ENCODE assay signal across 7 mouse cellular contexts in genomic region chr3:75955661-75956491, GRCm38 (mm10). TPM values are rescaled to one million over a fixed set of nuclear protein-coding genes. Genes with fewer than 3 reads are reported as not detected.
DNase-seq lines count a peak whose midpoint lies in the region; ATAC-seq lines count a peak whose summit lies in the region.

No protein-coding gene starts in this region.

- peaks cover 50% of the 10 kb centered on the region for H3K4me1 ChIP-seq in heart, embryonic 13.5 days
- H3K4me1 ChIP-seq in midbrain, embryonic 14.5 days (ENCODE audit: control insufficient read depth, insufficient read depth, low read length), result peaks cover 25% of the 10 kb centered on the region
- peaks cover 32% of the 10 kb centered on the region for H3K4me1 ChIP-seq in stomach, embryonic 16.5 days (ENCODE audit: control insufficient read depth, insufficient read depth, low read length)

- DNase-seq in A20 (ENCODE audit: low read depth, low spot score), result peak; percentile 64
- peak; percentile 3 to 21 for DNase-seq in CD8-positive naive resting alpha-beta T cell, adult 2 months (ENCODE audit: low read depth in 2 of 2, low spot score in 2 of 2)
- DNase-seq in embryo, embryonic 11.5 days (ENCODE audit: low read depth, low spot score), result peak; percentile 38
- peak; percentile 34 to 35 for DNase-seq in left cerebral cortex, postnatal 25 days (ENCODE audit: low spot score in 2 of 2)
- peak; percentile 78 for DNase-seq in midbrain, embryonic 14.5 days

- peak overlapping the region; percentile 95 for H3K27ac ChIP-seq in heart, embryonic 13.5 days (replicated peaks)
- H3K27ac ChIP-seq in midbrain, embryonic 14.5 days (replicated peaks; ENCODE audit: low read depth, low read length), result peak overlapping the region; percentile 76
- H3K27ac ChIP-seq in stomach, embryonic 16.5 days (ENCODE audit: low read length), result peak overlapping the region; percentile 94

- no peaks in the 10 kb centered on the region for H3K27me3 ChIP-seq in heart, embryonic 13.5 days (replicated peaks)
- no peaks in the 10 kb centered on the region for H3K27me3 ChIP-seq in midbrain, embryonic 14.5 days (ENCODE audit: control insufficient read depth, insufficient read depth, low read length)
- no peaks in the 10 kb centered on the region for H3K27me3 ChIP-seq in stomach, embryonic 16.5 days (ENCODE audit: control insufficient read depth, insufficient read depth, low read length)

- H3K36me3 ChIP-seq in heart, embryonic 13.5 days, result no peaks in the 10 kb centered on the region
- no peaks in the 10 kb centered on the region for H3K36me3 ChIP-seq in midbrain, embryonic 14.5 days (ENCODE audit: control insufficient read depth, insufficient read depth, low read length)
- no peaks in the 10 kb centered on the region for H3K36me3 ChIP-seq in stomach, embryonic 16.5 days (ENCODE audit: control insufficient read depth, insufficient read depth, low read length)

- H3K9ac ChIP-seq in heart, embryonic 13.5 days, result peak overlapping the region; percentile 92
- H3K9ac ChIP-seq in midbrain, embryonic 14.5 days (replicated peaks; ENCODE audit: low read length), result peak overlapping the region; percentile 52
- peak overlapping the region; percentile 85 for H3K9ac ChIP-seq in stomach, embryonic 16.5 days (ENCODE audit: low read length)

- H3K4me2 ChIP-seq in heart, embryonic 13.5 days, result peak overlapping the region; percentile 82
- peak overlapping the region; percentile 85 for H3K4me2 ChIP-seq in midbrain, embryonic 14.5 days (ENCODE audit: low read length)
- H3K4me2 ChIP-seq in stomach, embryonic 16.5 days (ENCODE audit: low read depth, low read length), result peak overlapping the region; percentile 86

- ATAC-seq in heart, embryonic 13.5 days (ENCODE audit: extremely low read depth, insufficient number of reproducible peaks, low FRiP score, low TSS enrichment), result peak; percentile 8; the same call in 1 of the 2 replicates
- peak; percentile 31 for ATAC-seq in midbrain, embryonic 14.5 days (ENCODE audit: low FRiP score, low TSS enrichment)
- peak; percentile 1; the same call in 1 of the 2 replicates for ATAC-seq in stomach, embryonic 16.5 days (ENCODE audit: insufficient read depth, low FRiP score)

- WGBS in heart, embryonic 13.5 days, result 2% methylated on average over 47 of the region's 47 CpGs
- 2% methylated on average over 47 of the region's 47 CpGs for WGBS in midbrain, embryonic 14.5 days
- under 1% methylated on average over 46 of the region's 47 CpGs for WGBS in stomach, embryonic 16.5 days

- peak overlapping the region; percentile 84 for H3K4me3 ChIP-seq in heart, embryonic 13.5 days
- H3K4me3 ChIP-seq in midbrain, embryonic 14.5 days (replicated peaks; ENCODE audit: low read depth, low read length), result peak overlapping the region; percentile 67
- peak overlapping the region; percentile 89 for H3K4me3 ChIP-seq in stomach, embryonic 16.5 days (replicated peaks; ENCODE audit: low read length)

- no peaks in the 10 kb centered on the region for H3K9me3 ChIP-seq in heart, embryonic 13.5 days
- no peaks in the 10 kb centered on the region for H3K9me3 ChIP-seq in midbrain, embryonic 14.5 days (ENCODE audit: control insufficient read depth, low read length)
- no peaks in the 10 kb centered on the region for H3K9me3 ChIP-seq in stomach, embryonic 16.5 days (replicated peaks; ENCODE audit: control insufficient read depth, low read length)

- intact Hi-C loops in left cerebral cortex, postnatal 25 days (cut with DNase I), result loop anchor here (5.0 kb wide), 1 partner anchor 44 kb away; no protein-coding TSS in a partner anchor

RNA-seq across cellular contexts. Expression of gene Golim4, which starts 0.9 kb away (rescaled TPM):
- 43.9 and 44.1 TPM in 2 replicates for polyA plus RNA-seq in heart, embryonic 13.5 days (2015; fragmentation: Nextera tagmentation; extraction: Ambion mirVana)
- 10 to 100 TPM; 20.0 to 21.0 TPM for total RNA-seq in left cerebral cortex, postnatal 25 days (2021)
- 15.2 and 20.6 TPM in 2 replicates for polyA plus RNA-seq in midbrain, embryonic 14.5 days (2014; fragmentation: Nextera tagmentation; extraction: Ambion mirVana)
- 70.0 and 77.6 TPM in 2 replicates for polyA plus RNA-seq in stomach, embryonic 16.5 days (2015; fragmentation: Nextera tagmentation; extraction: Ambion mirVana)

Comparison
In these comparisons a context has a peak if more than half of its experiments do, and no peak if none do; other contexts are left out.
1. Peak in every context shown above with its lines: DNase-seq, ATAC-seq, H3K4me3 ChIP-seq and H3K27ac ChIP-seq.
2. DNase-seq: peak in every context shown above with its lines; median percentile 78 in midbrain, embryonic 14.5 days; 64 in A20; 38 in embryo, embryonic 11.5 days; 34 in left cerebral cortex, postnatal 25 days; 12 in CD8-positive naive resting alpha-beta T cell, adult 2 months.